Mouse (Mus musculus): Measurements from ENCODE around the gene Ush1c. TPM values are rescaled to one million over a fixed set of nuclear protein-coding genes. Genes with fewer than 3 reads are reported as not detected.

The Ush1c gene
- 1 to 10 TPM; 7.4 to 8.6 TPM for total RNA-seq (2021)

- no peak for DNase-seq (ENCODE audit: low spot score)
- intact Hi-C loops (cut with DNase I) = no loop called here
Measured at GRCm38 (mm10) chr7:46238346-46238745, at the start of gene Ush1c. Gene Ush1c, minus strand, starts transcription at chr7:46238503.

GRCm38 (mm10) chr7:46287051-46287450 is 48.7 kb upstream of the Ush1c start:
- DNase-seq (ENCODE audit: low spot score) = no peak
- intact Hi-C loops (cut with DNase I) = no loop called here

- DNase-seq (ENCODE audit: low spot score) = no peak
- intact Hi-C loops (cut with DNase I) = no loop called here
Measured at GRCm38 (mm10) chr7:46286391-46286790, 48.1 kb upstream of the Ush1c start.

GRCm38 (mm10) chr7:46285161-46285839 is 47.0 kb upstream of the Ush1c start:
- DNase-seq (ENCODE audit: low spot score) = no peak
- intact Hi-C loops (cut with DNase I) = no loop called here

GRCm38 (mm10) chr7:46283681-46284080 is 45.4 kb upstream of the Ush1c start:
- intact Hi-C loops (cut with DNase I) = no loop called here
- DNase-seq (ENCODE audit: low spot score) = no peak

- no peak for DNase-seq (ENCODE audit: low spot score)
- intact Hi-C loops (cut with DNase I) = no loop called here
Measured at GRCm38 (mm10) chr7:46282276-46282675, 44.0 kb upstream of the Ush1c start.

- intact Hi-C loops (cut with DNase I) = loop anchor here (1.0 to 2.0 kb wide), 2 partner anchors 98 to 325 kb away; no protein-coding TSS in a partner anchor
- DNase-seq (ENCODE audit: low spot score) = no peak
Measured at GRCm38 (mm10) chr7:46280896-46281295, 42.6 kb upstream of the Ush1c start.

- no peak for DNase-seq (ENCODE audit: low spot score)
- intact Hi-C loops (cut with DNase I) = loop anchor here (1.0 to 2.0 kb wide), 2 partner anchors 99 to 326 kb away; no protein-coding TSS in a partner anchor
Measured at GRCm38 (mm10) chr7:46279946-46280345, 41.6 kb upstream of the Ush1c start.

GRCm38 (mm10) chr7:46276156-46276555 is 37.9 kb upstream of the Ush1c start:
- intact Hi-C loops (cut with DNase I) = no loop called here
- DNase-seq (ENCODE audit: low spot score) = no peak

GRCm38 (mm10) chr7:46251841-46252240 is 13.5 kb upstream of the Ush1c start:
- intact Hi-C loops (cut with DNase I) = no loop called here
- no peak for DNase-seq (ENCODE audit: low spot score)

- no peak for DNase-seq (ENCODE audit: low spot score)
- intact Hi-C loops (cut with DNase I) = no loop called here
Measured at GRCm38 (mm10) chr7:46247606-46248005, 9.3 kb upstream of the Ush1c start.

GRCm38 (mm10) chr7:46246876-46247275 is 8.6 kb upstream of the Ush1c start:
- intact Hi-C loops (cut with DNase I) = no loop called here
- DNase-seq (ENCODE audit: low spot score) = no peak

GRCm38 (mm10) chr7:46240696-46241095 is 2.4 kb upstream of the Ush1c start, which contains the start of gene Otog:
Gene Otog, plus strand, starts transcription at chr7:46240987.
- no peak for DNase-seq (ENCODE audit: low spot score)
- intact Hi-C loops (cut with DNase I) = no loop called here

- intact Hi-C loops (cut with DNase I) = no loop called here
- no peak for DNase-seq (ENCODE audit: low spot score)
Measured at GRCm38 (mm10) chr7:46240091-46240490, 1.8 kb upstream of the Ush1c start.

- DNase-seq (ENCODE audit: low spot score) = no peak
- intact Hi-C loops (cut with DNase I) = no loop called here
Measured at GRCm38 (mm10) chr7:46237192-46237591, 1.1 kb downstream of the Ush1c start.

GRCm38 (mm10) chr7:46236363-46236762 is 1.9 kb downstream of the Ush1c start:
- intact Hi-C loops (cut with DNase I) = no loop called here
- no peak for DNase-seq (ENCODE audit: low spot score)

- no peak for DNase-seq (ENCODE audit: low spot score)
- intact Hi-C loops (cut with DNase I) = no loop called here
Measured at GRCm38 (mm10) chr7:46235948-46236347, 2.4 kb downstream of the Ush1c start.

GRCm38 (mm10) chr7:46226936-46227335 is 11.4 kb downstream of the Ush1c start:
- intact Hi-C loops (cut with DNase I) = loop anchor here (1.0 kb wide), 1 partner anchor 131 kb away; no protein-coding TSS in a partner anchor
- DNase-seq (ENCODE audit: low spot score) = peak; percentile 42

- no peak for DNase-seq (ENCODE audit: low spot score)
Measured at GRCm38 (mm10) chr7:46226253-46226652, 12.1 kb downstream of the Ush1c start.

GRCm38 (mm10) chr7:46220591-46221129 is 17.6 kb downstream of the Ush1c start:
- no peak for DNase-seq (ENCODE audit: low spot score)
- intact Hi-C loops (cut with DNase I) = no loop called here

More at GRCm38 (mm10) chr7:46226253-46226652, 12.1 kb downstream of the Ush1c start:
- intact Hi-C loops (cut with DNase I) = loop anchor here (1.0 kb wide), 1 partner anchor 130 kb away; no protein-coding TSS in a partner anchor

GRCm38 (mm10) chr7:46218415-46218814 is 19.9 kb downstream of the Ush1c start:
- DNase-seq (ENCODE audit: low spot score) = no peak
- intact Hi-C loops (cut with DNase I) = no loop called here
